Mouse (Mus musculus) small intestine, adult 2 months (tissue): ENCODE data around the gene Lrba.

Experiments
- CTCF ChIP-seq: fragments of 200-500 bp; IDR thresholded peaks from 2 replicates; pipeline ENCODE4 v1.5.1; 2012; ENCODE audit warnings: low read depth, mild to moderate bottlenecking, control low read depth, inconsistent platforms, low read length, moderate library complexity, mixed read lengths; ENCODE audit not compliant: insufficient replicate concordance, insufficient read length; ENCODE audit errors: extremely low read depth
- POLR2A ChIP-seq: fragments of 200-500 bp; IDR thresholded peaks from 2 replicates; pipeline ENCODE4 v1.6.1; 2012; ENCODE audit warnings: low read depth, mild to moderate bottlenecking, control low read depth, inconsistent platforms, low read length, moderate library complexity

- TF ChIP-seq CTCF: no peak
- TF ChIP-seq POLR2A: no peak
Measured at GRCm38 (mm10) chr3:86362486-86362885, 138.0 kb downstream of the Lrba start.
